Mouse (Mus musculus): Measurements from ENCODE around the gene Pak6.
"Not testable (repeated sequence)": the region's sequence is repeated elsewhere in the genome, so short reads cannot be mapped to it uniquely, and the experiment has no call there.

The Pak6 gene

DNA sequence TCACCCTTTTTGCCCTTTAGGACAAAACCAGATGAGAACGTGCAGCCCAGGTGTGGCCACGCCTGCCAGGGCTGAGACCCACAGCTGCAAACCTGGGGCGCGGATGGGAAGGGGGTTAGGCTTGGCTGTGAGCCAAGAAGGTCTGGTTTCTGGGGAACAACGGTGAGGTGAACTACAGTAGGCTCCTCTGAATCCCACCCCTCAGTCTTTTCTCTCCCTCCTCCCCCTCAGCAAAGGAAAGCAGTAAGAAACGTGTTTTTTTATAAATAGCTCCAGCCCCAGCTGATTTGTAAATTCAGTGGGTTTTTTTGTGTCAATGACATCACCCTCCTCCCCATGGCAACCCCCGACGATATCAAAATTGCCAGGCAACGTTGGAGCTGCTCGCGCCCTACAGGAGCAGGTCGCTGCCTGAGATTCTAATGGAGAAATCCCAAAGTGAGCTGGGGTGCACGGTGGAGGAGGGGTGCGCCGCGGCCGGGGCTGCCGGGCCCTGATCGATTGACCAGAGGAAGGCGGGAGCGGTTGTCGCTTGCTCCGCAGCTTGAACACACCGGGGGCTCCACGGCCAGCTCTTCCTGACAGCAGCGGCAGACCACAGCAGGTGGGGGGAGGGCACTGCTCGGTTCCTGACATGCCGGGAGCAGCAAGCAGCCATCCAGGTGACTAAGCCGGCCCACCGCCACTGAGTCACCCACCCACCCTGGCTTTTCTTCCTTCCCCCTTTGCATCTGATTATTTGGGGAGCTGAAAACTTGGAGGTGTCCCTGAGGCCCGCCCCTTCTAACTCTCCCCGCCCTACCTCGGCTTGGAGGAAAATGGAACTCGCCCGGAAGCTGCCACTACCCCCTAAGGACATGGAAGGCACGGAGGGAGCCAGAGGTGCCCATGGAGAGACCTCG lies at the start of gene Pak6:
TSS of gene Pak6 (plus strand) at position 402 of the 902 bp plus-strand sequence.
- DNase-seq (ENCODE audit: low spot score) = no peak

DNA sequence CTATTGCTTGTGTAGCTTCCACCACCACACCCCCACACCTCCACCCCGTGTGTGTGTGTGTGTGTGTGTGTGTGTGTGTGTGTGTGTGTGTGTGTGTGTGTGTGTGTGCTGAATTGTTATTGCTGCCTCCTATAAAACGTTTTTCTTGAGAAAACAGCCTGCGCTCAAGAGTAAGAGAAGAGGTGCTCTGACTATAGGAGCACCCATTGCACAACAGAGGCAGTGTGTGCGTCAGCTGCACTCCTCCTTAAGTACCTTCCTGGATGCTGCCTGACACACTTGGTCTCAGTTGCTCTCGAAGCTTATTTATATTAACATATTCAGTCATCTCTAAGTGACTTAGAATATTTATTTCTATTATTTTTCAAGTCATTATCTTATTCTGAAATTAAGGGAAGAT lies 45.1 kb upstream of the Pak6 start:
- DNase-seq (ENCODE audit: low spot score) = no peak

DNA sequence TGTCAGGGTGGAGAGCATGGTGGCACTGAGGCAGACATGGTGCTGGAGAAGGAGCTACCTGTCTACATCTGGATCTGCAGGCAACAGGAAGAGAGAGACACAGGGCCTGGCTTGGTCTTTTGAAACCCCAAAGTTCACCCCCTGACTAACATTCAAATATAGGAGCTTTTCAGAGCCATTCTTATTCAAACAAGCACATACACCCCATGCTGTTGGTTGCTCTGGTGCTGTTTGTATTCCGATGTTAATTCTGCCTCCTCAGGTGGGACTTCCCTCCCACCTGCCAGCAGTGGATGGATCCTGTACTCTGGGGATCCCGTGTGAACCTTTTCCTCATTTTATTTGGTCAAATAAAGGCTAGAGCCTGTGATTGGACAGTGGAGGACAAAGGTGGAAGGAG lies 43.0 kb upstream of the Pak6 start:
- no peak for DNase-seq (ENCODE audit: low spot score)

DNA sequence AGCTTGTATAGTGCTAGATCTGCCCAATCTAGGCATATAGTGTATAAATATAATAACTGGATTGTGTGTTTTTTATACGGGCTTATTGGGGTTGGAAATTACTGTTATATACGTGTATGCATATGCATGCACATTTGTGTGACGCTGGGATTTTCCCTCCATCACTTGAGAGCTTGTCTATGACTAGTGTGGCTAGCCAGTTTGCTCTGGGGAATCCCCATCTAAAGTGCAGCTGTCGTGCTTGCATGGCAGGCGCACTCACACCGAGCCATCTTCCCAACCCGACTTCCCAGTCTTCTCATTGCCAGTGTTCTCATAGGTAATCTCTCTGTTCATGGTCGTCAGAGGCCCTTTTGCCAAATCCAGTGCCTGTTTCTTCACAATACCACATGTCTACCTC lies 42.5 kb upstream of the Pak6 start:
- no peak for DNase-seq (ENCODE audit: low spot score)

DNA sequence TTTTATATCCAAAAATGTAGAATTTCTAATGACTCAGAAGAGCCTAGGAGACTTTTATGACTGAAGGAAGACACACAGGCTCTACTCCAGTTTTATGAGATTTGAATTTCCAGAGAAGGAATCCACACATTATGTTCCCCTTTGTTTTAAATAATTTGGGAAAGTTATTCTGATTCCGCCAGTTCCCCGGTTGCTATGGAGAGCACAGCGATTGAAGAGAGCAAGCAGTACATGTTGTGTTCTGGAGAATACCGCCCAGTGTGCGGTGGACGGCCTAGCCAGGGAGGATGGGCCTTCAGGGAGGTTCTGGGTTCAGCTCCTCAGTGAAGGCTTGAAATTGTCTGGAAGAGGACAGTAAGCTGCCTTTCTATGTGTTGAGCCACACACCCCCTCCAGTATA lies 33.8 kb upstream of the Pak6 start:
- no peak for DNase-seq (ENCODE audit: low spot score)

GRCm38 (mm10) chr2:118633441-118633840 lies 29.7 kb upstream of the Pak6 start:
- DNase-seq (ENCODE audit: low spot score) = no peak

DNA sequence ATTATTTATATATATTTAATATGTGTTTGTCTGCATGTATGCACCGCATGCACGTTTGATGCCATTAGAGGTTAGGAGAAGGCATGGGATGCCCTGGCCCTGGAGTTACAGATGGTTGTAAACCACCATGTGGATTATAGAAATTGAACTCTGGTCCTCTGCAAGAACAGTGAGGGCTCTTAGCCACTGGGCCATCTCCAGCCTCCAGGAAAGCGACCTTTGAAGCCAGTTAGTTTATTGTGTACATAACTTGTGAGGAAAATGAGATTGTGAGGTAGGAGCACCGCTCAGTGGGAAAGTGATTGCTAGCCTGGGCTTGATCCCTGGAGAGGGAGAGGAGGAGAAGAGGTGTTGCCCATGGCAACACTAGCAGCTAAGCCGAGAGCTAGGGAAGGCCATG lies 25.8 kb upstream of the Pak6 start:
- DNase-seq (ENCODE audit: low spot score) = no peak

GRCm38 (mm10) chr2:118637888-118638526 lies 25.1 kb upstream of the Pak6 start:
- peak; percentile 86 for DNase-seq (ENCODE audit: low spot score)

DNA sequence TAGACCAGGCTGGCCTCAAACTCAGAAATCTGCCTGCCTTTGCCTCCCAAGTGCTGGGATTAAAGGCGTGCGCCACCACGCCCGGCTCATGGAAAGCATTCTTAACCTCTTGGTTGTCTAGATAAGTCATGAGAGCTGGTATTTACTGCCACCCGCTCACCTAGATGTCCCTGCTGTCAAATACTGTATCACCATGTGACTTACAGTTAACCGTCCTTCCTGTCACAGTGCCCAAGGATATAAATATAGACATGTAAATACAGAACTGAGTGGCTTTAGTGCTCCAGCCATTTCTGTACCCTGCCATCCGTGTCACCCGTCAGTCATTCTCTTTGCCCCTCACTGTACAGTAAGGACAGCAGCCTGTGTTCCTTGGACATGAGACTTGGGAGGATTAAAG lies 24.4 kb upstream of the Pak6 start:
- DNase-seq (ENCODE audit: low spot score) = no peak

DNA sequence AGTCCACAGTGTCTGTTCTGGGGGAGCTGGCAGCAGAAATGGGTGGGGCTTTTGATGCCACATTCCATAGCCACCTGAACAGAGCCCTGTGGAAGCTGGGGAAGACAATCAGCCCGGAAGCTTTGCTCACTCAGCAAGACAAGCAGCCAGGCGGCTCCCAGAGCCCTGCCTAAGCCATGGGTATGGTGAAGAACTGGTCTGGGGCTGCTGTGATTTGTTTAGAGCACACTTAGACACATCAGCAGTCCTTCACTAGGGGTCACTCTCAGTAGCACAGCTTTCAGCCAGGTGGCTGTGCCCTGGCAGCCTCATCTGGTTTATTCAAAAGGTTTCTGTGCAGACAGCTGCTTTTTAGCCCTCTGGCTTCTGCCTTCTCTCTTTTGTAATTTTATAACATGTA lies 22.0 kb upstream of the Pak6 start:
- no peak for DNase-seq (ENCODE audit: low spot score)

- no peak for DNase-seq (ENCODE audit: low spot score)
Measured at GRCm38 (mm10) chr2:118642431-118642830, 20.7 kb upstream of the Pak6 start.

- DNase-seq (ENCODE audit: low spot score) = no peak
Measured at GRCm38 (mm10) chr2:118642942-118643341, 20.2 kb upstream of the Pak6 start.

- no peak for DNase-seq (ENCODE audit: low spot score)
Measured at GRCm38 (mm10) chr2:118646665-118647064, 16.4 kb upstream of the Pak6 start.

DNA sequence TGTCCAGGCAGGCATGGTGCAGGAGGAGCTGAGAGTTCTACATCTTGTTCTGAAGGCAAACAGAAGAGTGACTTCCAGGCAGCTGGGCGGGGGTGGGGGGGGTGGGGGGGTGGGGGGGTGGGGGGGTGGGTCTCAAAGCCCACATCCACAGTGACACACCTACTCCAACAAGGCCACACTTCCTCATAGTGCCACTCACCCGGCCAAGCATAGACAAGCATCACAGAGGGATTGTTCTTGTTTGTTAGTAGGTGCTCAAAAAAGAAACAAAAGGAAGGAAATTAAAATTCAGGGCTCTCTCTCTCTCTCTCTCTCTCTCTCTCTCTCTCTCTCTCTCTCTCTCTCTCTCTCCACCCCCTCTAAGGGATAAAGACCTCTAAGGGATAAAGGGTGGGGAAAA lies 12.4 kb upstream of the Pak6 start:
- DNase-seq (ENCODE audit: low spot score) = not testable (repeated sequence)

GRCm38 (mm10) chr2:118656688-118657281 lies 6.3 kb upstream of the Pak6 start:
- DNase-seq (ENCODE audit: low spot score) = no peak

DNA sequence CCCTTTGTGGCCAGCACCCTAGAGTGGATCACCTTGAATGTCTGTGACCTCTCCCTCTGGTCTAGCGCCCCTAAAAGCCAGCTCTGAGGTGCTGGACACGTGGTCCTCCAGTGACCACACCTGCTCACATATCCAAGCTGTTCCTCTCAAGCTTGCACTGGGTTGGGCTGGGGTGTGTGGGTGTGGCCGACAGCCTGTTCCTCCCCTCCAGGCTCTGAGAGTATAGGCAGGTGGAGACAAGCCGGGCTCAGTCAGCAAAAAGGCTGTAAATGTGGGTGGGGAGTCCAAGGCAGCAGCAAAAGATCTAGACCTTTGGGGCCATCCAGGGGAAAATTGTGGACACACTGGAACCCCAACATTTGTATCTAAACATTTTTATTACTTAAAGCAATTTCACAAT lies 4.6 kb upstream of the Pak6 start:
- DNase-seq (ENCODE audit: low spot score) = no peak

- DNase-seq (ENCODE audit: low spot score) = peak; percentile 83
Measured at GRCm38 (mm10) chr2:118659077-118659476, 4.0 kb upstream of the Pak6 start.

- no peak for DNase-seq (ENCODE audit: low spot score)
Measured at GRCm38 (mm10) chr2:118659493-118659892, 3.6 kb upstream of the Pak6 start.

GRCm38 (mm10) chr2:118659998-118660452 lies 3.1 kb upstream of the Pak6 start:
- DNase-seq (ENCODE audit: low spot score) = peak; percentile 60

GRCm38 (mm10) chr2:118661891-118662290 lies 1.2 kb upstream of the Pak6 start:
- no peak for DNase-seq (ENCODE audit: low spot score)

- DNase-seq (ENCODE audit: low spot score) = no peak
Measured at GRCm38 (mm10) chr2:118663804-118664766, 982 bp downstream of the Pak6 start.
